Mouse (Mus musculus) liver, adult 2 months (tissue): ENCODE results near the gene Fgd3.

Source experiments
- CTCF ChIP-seq: fragments of 200-500 bp; IDR thresholded peaks from 2 replicates; pipeline ENCODE4 v1.5.1; 2011; ENCODE audit warnings: low read depth, low read length, control low read depth
- POLR2A ChIP-seq: fragments of 200-500 bp; IDR thresholded peaks from 2 replicates; pipeline ENCODE4 v1.6.1; 2011; ENCODE audit warnings: low read length, control low read depth; ENCODE audit not compliant: insufficient read depth; ENCODE audit errors: extremely low read depth

DNA sequence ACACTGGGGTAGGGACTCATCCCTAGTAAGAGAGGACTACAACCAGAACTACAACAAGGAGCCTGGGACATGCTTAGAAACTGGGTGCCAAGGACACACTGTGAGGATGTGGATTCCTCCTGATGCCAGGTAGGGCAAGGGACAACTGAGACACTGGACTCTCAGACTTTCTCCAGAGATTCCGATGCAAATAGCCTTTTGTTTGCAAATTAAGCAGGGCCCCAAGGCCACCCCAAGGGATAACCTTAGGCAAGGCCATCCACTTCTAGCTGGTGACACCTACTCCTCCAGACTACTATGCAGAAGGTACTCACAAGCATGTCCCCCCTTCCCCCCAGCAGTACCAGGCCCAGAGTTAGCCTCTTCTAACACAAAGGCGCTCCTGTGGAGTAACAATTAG lies 73.5 kb downstream of the Fgd3 start:
- TF ChIP-seq POLR2A (no peak), CTCF (no peak)
